Mouse (Mus musculus) erythroblast, embryonic 14.5 days (primary cell): ENCODE measurements around the gene Scn1b.

Experiments
- GATA1 ChIP-seq: IDR thresholded peaks from 2 replicates; pipeline ENCODE4 v1.6.1; 2012; ENCODE audit warnings: low read length, inconsistent platforms, mixed read lengths
- TAL1 ChIP-seq: IDR thresholded peaks from 3 replicates; pipeline ENCODE4 v1.6.1; 2012; ENCODE audit warnings: low read length, inconsistent platforms, mixed read lengths

DNA sequence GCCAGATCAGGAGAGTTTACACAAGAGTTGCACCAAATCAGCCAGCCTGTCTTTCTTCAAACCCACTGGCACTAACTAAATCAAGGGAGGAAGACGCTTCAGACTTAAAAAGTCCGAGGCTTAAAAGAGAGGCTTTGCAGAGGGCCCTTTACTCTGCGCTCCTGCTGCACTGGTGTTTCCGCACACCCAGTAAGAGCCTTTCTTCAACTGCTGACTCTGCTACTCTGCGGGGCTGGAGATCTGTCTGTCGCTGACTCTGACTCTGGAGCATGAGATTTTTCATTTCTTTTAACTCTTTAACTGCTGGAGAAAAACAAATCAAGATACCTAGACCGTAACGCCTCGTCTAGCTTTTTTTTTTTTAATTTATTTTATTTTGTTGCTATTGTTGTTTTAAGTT, 42.7 kb downstream of the Scn1b start:
- TF ChIP-seq GATA1, result no peak
- TF ChIP-seq TAL1, result no peak
